Mouse (Mus musculus): ENCODE results near the gene Emc9. TPM values are rescaled to one million over a fixed set of nuclear protein-coding genes. Genes with fewer than 3 reads are reported as not detected.

The Emc9 gene
- polyA plus RNA-seq, 1 experiment = 18.5 TPM

- no peak for TF ChIP-seq TCF12 (IDR thresholded peaks at IDR 0.05; ENCODE audit: insufficient read depth, poor library complexity, severe bottlenecking)
- no peak for TF ChIP-seq POLR2A (IDR thresholded peaks at IDR 0.05; ENCODE audit: insufficient read length, low read depth)
- no peak for TF ChIP-seq MAX (IDR thresholded peaks at IDR 0.05; ENCODE audit: low read depth)
- no peak for TF ChIP-seq MYOD1 (IDR thresholded peaks at IDR 0.05; ENCODE audit: control insufficient read depth in 1 of 3, insufficient read length in 2 of 3, low read depth in 2 of 3)
- no peak for TF ChIP-seq USF1 (IDR thresholded peaks at IDR 0.05; ENCODE audit: low read depth)
- TF ChIP-seq REST (IDR thresholded peaks at IDR 0.05; ENCODE audit: insufficient read depth, insufficient read length) = no peak
- TF ChIP-seq POLR2AphosphoS2 (IDR thresholded peaks at IDR 0.05; ENCODE audit: insufficient read length, low read depth) = no peak
- no peak for TF ChIP-seq MYOG (IDR thresholded peaks at IDR 0.05; ENCODE audit: control insufficient read depth in 1 of 3, insufficient read depth in 1 of 3, insufficient read length in 2 of 3, low read depth in 2 of 3)
- TF ChIP-seq CEBPB (IDR thresholded peaks at IDR 0.05; ENCODE audit: insufficient read depth, poor library complexity, severe bottlenecking) = no peak
- no peak for TF ChIP-seq E2F4 (IDR thresholded peaks at IDR 0.05; ENCODE audit: insufficient read depth)
- TF ChIP-seq SRF (IDR thresholded peaks at IDR 0.05; ENCODE audit: control insufficient read depth, insufficient read length, low read depth) = no peak
- TF ChIP-seq TCF3 (IDR thresholded peaks at IDR 0.05; ENCODE audit: insufficient read length, low read depth) = no peak
- H3K79me2 ChIP-seq (ENCODE audit: control insufficient read depth, insufficient read depth) = no peaks in the 10 kb centered on the region
- no peak overlapping the region for H3ac ChIP-seq (ENCODE audit: control insufficient read depth, insufficient read length)
- H3K36me3 ChIP-seq (ENCODE audit: control insufficient read depth, insufficient read depth) = no peaks in the 10 kb centered on the region
- H3K4me3 ChIP-seq = no peak overlapping the region
- no peak overlapping the region for H3K4me2 ChIP-seq (ENCODE audit: low read depth)
- H3K27me3 ChIP-seq (ENCODE audit: control insufficient read depth, insufficient read depth, insufficient read length) = no peaks in the 10 kb centered on the region
Measured at GRCm38 (mm10) chr14:55557587-55557986, 27.5 kb downstream of the Emc9 start.

- TF ChIP-seq MYOG (IDR thresholded peaks at IDR 0.05; ENCODE audit: control insufficient read depth in 1 of 3, insufficient read depth in 1 of 3, insufficient read length in 2 of 3, low read depth in 2 of 3) = no peak
- no peaks in the 10 kb centered on the region for H3K36me3 ChIP-seq (ENCODE audit: control insufficient read depth, insufficient read depth)
Measured at GRCm38 (mm10) chr14:55557003-55557402, 28.1 kb downstream of the Emc9 start.

GRCm38 (mm10) chr14:55555788-55556187, 29.3 kb downstream of the Emc9 start:
- Histone ChIP-seq H3K4me2 (ENCODE audit: low read depth) (no peak overlapping the region), H3ac (ENCODE audit: control insufficient read depth, insufficient read length) (no peak overlapping the region), H3K4me3 (no peak overlapping the region), H3K36me3 (ENCODE audit: control insufficient read depth, insufficient read depth) (no peaks in the 10 kb centered on the region), H3K79me2 (ENCODE audit: control insufficient read depth, insufficient read depth) (no peaks in the 10 kb centered on the region), H3K27me3 (ENCODE audit: control insufficient read depth, insufficient read depth, insufficient read length) (no peaks in the 10 kb centered on the region)
- no peak for TF ChIP-seq REST (IDR thresholded peaks at IDR 0.05; ENCODE audit: insufficient read depth, insufficient read length)
- TF ChIP-seq SRF (IDR thresholded peaks at IDR 0.05; ENCODE audit: control insufficient read depth, insufficient read length, low read depth) = no peak
- no peak for TF ChIP-seq POLR2A (IDR thresholded peaks at IDR 0.05; ENCODE audit: insufficient read length, low read depth)
- no peak for TF ChIP-seq E2F4 (IDR thresholded peaks at IDR 0.05; ENCODE audit: insufficient read depth)
- no peak for TF ChIP-seq USF1 (IDR thresholded peaks at IDR 0.05; ENCODE audit: low read depth)
- no peak for TF ChIP-seq MYOD1 (IDR thresholded peaks at IDR 0.05; ENCODE audit: control insufficient read depth in 1 of 3, insufficient read length in 2 of 3, low read depth in 2 of 3)
- TF ChIP-seq POLR2AphosphoS2 (IDR thresholded peaks at IDR 0.05; ENCODE audit: insufficient read length, low read depth) = no peak
- TF ChIP-seq TCF3 (IDR thresholded peaks at IDR 0.05; ENCODE audit: insufficient read length, low read depth) = no peak
- TF ChIP-seq TCF12 (IDR thresholded peaks at IDR 0.05; ENCODE audit: insufficient read depth, poor library complexity, severe bottlenecking) = no peak

More at GRCm38 (mm10) chr14:55557003-55557402, 28.1 kb downstream of the Emc9 start:
- no peaks in the 10 kb centered on the region for H3K27me3 ChIP-seq (ENCODE audit: control insufficient read depth, insufficient read depth, insufficient read length)
- no peak overlapping the region for H3K4me2 ChIP-seq (ENCODE audit: low read depth)
- H3ac ChIP-seq (ENCODE audit: control insufficient read depth, insufficient read length) = no peak overlapping the region
- no peak overlapping the region for H3K4me3 ChIP-seq
- H3K79me2 ChIP-seq (ENCODE audit: control insufficient read depth, insufficient read depth) = no peaks in the 10 kb centered on the region

- Histone ChIP-seq H3K79me2 (ENCODE audit: control insufficient read depth, insufficient read depth) (no peaks in the 10 kb centered on the region), H3ac (ENCODE audit: control insufficient read depth, insufficient read length) (no peak overlapping the region), H3K4me3 (no peak overlapping the region), H3K27me3 (ENCODE audit: control insufficient read depth, insufficient read depth, insufficient read length) (no peaks in the 10 kb centered on the region), H3K36me3 (ENCODE audit: control insufficient read depth, insufficient read depth) (peaks cover 9% of the 10 kb centered on the region), H3K4me2 (ENCODE audit: low read depth) (no peak overlapping the region)
- TF ChIP-seq TCF3 (IDR thresholded peaks at IDR 0.05; ENCODE audit: insufficient read length, low read depth) (no peak), POLR2AphosphoS2 (IDR thresholded peaks at IDR 0.05; ENCODE audit: insufficient read length, low read depth) (peak; percentile 39), E2F4 (IDR thresholded peaks at IDR 0.05; ENCODE audit: insufficient read depth) (no peak), MAX (IDR thresholded peaks at IDR 0.05; ENCODE audit: low read depth) (no peak)
Measured at GRCm38 (mm10) chr14:55554635-55555034, 30.5 kb downstream of the Emc9 start.

GRCm38 (mm10) chr14:55551794-55552193, 33.3 kb downstream of the Emc9 start:
- TF ChIP-seq TCF3 (IDR thresholded peaks at IDR 0.05; ENCODE audit: insufficient read length, low read depth) = no peak
- TF ChIP-seq POLR2AphosphoS2 (IDR thresholded peaks at IDR 0.05; ENCODE audit: insufficient read length, low read depth) = peak; percentile 94

GRCm38 (mm10) chr14:55551347-55551746, 33.8 kb downstream of the Emc9 start:
- Histone ChIP-seq H3K79me2 (ENCODE audit: control insufficient read depth, insufficient read depth) (no peaks in the 10 kb centered on the region), H3K4me2 (ENCODE audit: low read depth) (no peak overlapping the region), H3K4me3 (no peak overlapping the region), H3K27me3 (ENCODE audit: control insufficient read depth, insufficient read depth, insufficient read length) (no peaks in the 10 kb centered on the region), H3ac (ENCODE audit: control insufficient read depth, insufficient read length) (no peak overlapping the region), H3K36me3 (ENCODE audit: control insufficient read depth, insufficient read depth) (peaks cover 42% of the 10 kb centered on the region)
- TF ChIP-seq POLR2AphosphoS2 (IDR thresholded peaks at IDR 0.05; ENCODE audit: insufficient read length, low read depth) = peak; percentile 90
- TF ChIP-seq USF1 (IDR thresholded peaks at IDR 0.05; ENCODE audit: low read depth) = no peak

More at GRCm38 (mm10) chr14:55551794-55552193, 33.3 kb downstream of the Emc9 start:
- no peaks in the 10 kb centered on the region for H3K79me2 ChIP-seq (ENCODE audit: control insufficient read depth, insufficient read depth)
- peaks cover 38% of the 10 kb centered on the region for H3K36me3 ChIP-seq (ENCODE audit: control insufficient read depth, insufficient read depth)
- no peak overlapping the region for H3K4me2 ChIP-seq (ENCODE audit: low read depth)
- H3K4me3 ChIP-seq = no peak overlapping the region
- H3ac ChIP-seq (ENCODE audit: control insufficient read depth, insufficient read length) = no peak overlapping the region
- H3K27me3 ChIP-seq (ENCODE audit: control insufficient read depth, insufficient read depth, insufficient read length) = no peaks in the 10 kb centered on the region

All from myocyte (in vitro differentiated cells).